Mouse (Mus musculus): ENCODE results near the gene Wdr60. TPM values are rescaled to one million over a fixed set of nuclear protein-coding genes. Genes with fewer than 3 reads are reported as not detected.

The Wdr60 gene
- polyA plus RNA-seq, 1 experiment from 2014 or later, result 16.0 TPM

GRCm38 (mm10) chr12:116165368-116165767 lies 97.5 kb downstream of the Wdr60 start:
- no peaks in the 10 kb centered on the region for H3K27me3 ChIP-seq (ENCODE audit: control insufficient read depth, insufficient read depth, low read length)
- H3K36me3 ChIP-seq (replicated peaks; ENCODE audit: control insufficient read depth, insufficient read depth, low read depth, low read length), result no peaks in the 10 kb centered on the region
- H3K9me3 ChIP-seq (replicated peaks; ENCODE audit: control insufficient read depth, low read length), result no peaks in the 10 kb centered on the region
- H3K4me2 ChIP-seq (ENCODE audit: low read depth, low read length), result no peak overlapping the region
- H3K4me3 ChIP-seq (ENCODE audit: low read depth, low read length), result no peak overlapping the region
- no peak overlapping the region for H3K9ac ChIP-seq (replicated peaks; ENCODE audit: low read length)
- no peak overlapping the region for H3K27ac ChIP-seq (replicated peaks; ENCODE audit: low read depth, low read length)
- ATAC-seq (replicated peaks; ENCODE audit: insufficient number of reproducible peaks, low FRiP score, low TSS enrichment, low read depth) (no peak), DNase-seq (ENCODE audit: low spot score) (no peak)
- no peaks in the 10 kb centered on the region for H3K4me1 ChIP-seq (ENCODE audit: control insufficient read depth, insufficient read depth, low read length)

- no peaks in the 10 kb centered on the region for H3K27me3 ChIP-seq (ENCODE audit: control insufficient read depth, insufficient read depth, low read length)
- ATAC-seq (replicated peaks; ENCODE audit: insufficient number of reproducible peaks, low FRiP score, low TSS enrichment, low read depth), result no peak
- no peak overlapping the region for H3K4me2 ChIP-seq (ENCODE audit: low read depth, low read length)
- no peaks in the 10 kb centered on the region for H3K36me3 ChIP-seq (replicated peaks; ENCODE audit: control insufficient read depth, insufficient read depth, low read depth, low read length)
- WGBS, result 89% methylated on average over 2 of the region's 2 CpGs
- no peaks in the 10 kb centered on the region for H3K9me3 ChIP-seq (replicated peaks; ENCODE audit: control insufficient read depth, low read length)
- no peak for DNase-seq (ENCODE audit: low spot score)
- H3K27ac ChIP-seq (replicated peaks; ENCODE audit: low read depth, low read length), result no peak overlapping the region
- no peak overlapping the region for H3K4me3 ChIP-seq (ENCODE audit: low read depth, low read length)
- no peak overlapping the region for H3K9ac ChIP-seq (replicated peaks; ENCODE audit: low read length)
- no peaks in the 10 kb centered on the region for H3K4me1 ChIP-seq (ENCODE audit: control insufficient read depth, insufficient read depth, low read length)
Measured at GRCm38 (mm10) chr12:116159695-116160094, 103.1 kb downstream of the Wdr60 start.

GRCm38 (mm10) chr12:116159223-116159622 lies 103.6 kb downstream of the Wdr60 start:
- Histone ChIP-seq H3K4me1 (ENCODE audit: control insufficient read depth, insufficient read depth, low read length) (no peaks in the 10 kb centered on the region), H3K9ac (replicated peaks; ENCODE audit: low read length) (no peak overlapping the region), H3K27ac (replicated peaks; ENCODE audit: low read depth, low read length) (no peak overlapping the region), H3K4me2 (ENCODE audit: low read depth, low read length) (no peak overlapping the region), H3K27me3 (ENCODE audit: control insufficient read depth, insufficient read depth, low read length) (no peaks in the 10 kb centered on the region), H3K36me3 (replicated peaks; ENCODE audit: control insufficient read depth, insufficient read depth, low read depth, low read length) (no peaks in the 10 kb centered on the region), H3K9me3 (replicated peaks; ENCODE audit: control insufficient read depth, low read length) (no peaks in the 10 kb centered on the region), H3K4me3 (ENCODE audit: low read depth, low read length) (no peak overlapping the region)
- DNase-seq (ENCODE audit: low spot score), result no peak
- ATAC-seq (replicated peaks; ENCODE audit: insufficient number of reproducible peaks, low FRiP score, low TSS enrichment, low read depth), result no peak
- 76% methylated on average over 5 of the region's 5 CpGs for WGBS

- 85% methylated on average over 7 of the region's 7 CpGs for WGBS
- Histone ChIP-seq H3K9me3 (replicated peaks; ENCODE audit: control insufficient read depth, low read length) (no peaks in the 10 kb centered on the region), H3K27ac (replicated peaks; ENCODE audit: low read depth, low read length) (no peak overlapping the region), H3K4me1 (ENCODE audit: control insufficient read depth, insufficient read depth, low read length) (no peaks in the 10 kb centered on the region), H3K9ac (replicated peaks; ENCODE audit: low read length) (no peak overlapping the region), H3K27me3 (ENCODE audit: control insufficient read depth, insufficient read depth, low read length) (no peaks in the 10 kb centered on the region), H3K36me3 (replicated peaks; ENCODE audit: control insufficient read depth, insufficient read depth, low read depth, low read length) (no peaks in the 10 kb centered on the region), H3K4me2 (ENCODE audit: low read depth, low read length) (no peak overlapping the region), H3K4me3 (ENCODE audit: low read depth, low read length) (no peak overlapping the region)
- DNase-seq (ENCODE audit: low spot score) (no peak), ATAC-seq (replicated peaks; ENCODE audit: insufficient number of reproducible peaks, low FRiP score, low TSS enrichment, low read depth) (no peak)
Measured at GRCm38 (mm10) chr12:116156792-116157532, 105.9 kb downstream of the Wdr60 start.

Small RNA genes within 50 kb of the gene (microRNA-seq; reads per million reads assigned to microRNA genes)
- gene Gm23190 (ENCODE audit: borderline number of aligned reads), result not detected

Other genes with a start within 250 kb of the Wdr60 start
- 70.8 and 80.2 TPM in 2 replicates for gene Zfp386, start 215.3 kb downstream of the Wdr60 start, polyA plus RNA-seq (2014; fragmentation: Nextera tagmentation; extraction: Ambion mirVana)
- gene Vipr2, start 185.3 kb downstream of the Wdr60 start, polyA plus RNA-seq (2014; fragmentation: Nextera tagmentation; extraction: Ambion mirVana), result 2.5 and 3.3 TPM in 2 replicates
- not detected in 2 replicates for gene Gm11027, start 12.4 kb upstream of the Wdr60 start, polyA plus RNA-seq (2014; fragmentation: Nextera tagmentation; extraction: Ambion mirVana)
- 18.8 and 21.6 TPM in 2 replicates for gene Esyt2, start 18.2 kb upstream of the Wdr60 start, polyA plus RNA-seq (2014; fragmentation: Nextera tagmentation; extraction: Ambion mirVana)
- 42.8 and 47.7 TPM in 2 replicates for gene Ncapg2, start 142.4 kb upstream of the Wdr60 start, polyA plus RNA-seq (2014; fragmentation: Nextera tagmentation; extraction: Ambion mirVana)
- 0.79 and 0.99 TPM in 2 replicates for gene Ptprn2, start 222.7 kb upstream of the Wdr60 start, polyA plus RNA-seq (2014; fragmentation: Nextera tagmentation; extraction: Ambion mirVana)